Mouse (Mus musculus) MEL (cell line): ENCODE measurements around the gene Ifi205. TPM values are rescaled to one million over a fixed set of nuclear protein-coding genes. Genes with fewer than 3 reads are reported as not detected.
"Not testable (repeated sequence)": the region's sequence is repeated elsewhere in the genome, so short reads cannot be mapped to it uniquely, and the experiment has no call there.

Experiments used
- DNase-seq: peaks from one replicate; pipeline ENCODE4 v3.0.0; 2011; ENCODE audit warnings: low read depth, low spot score
- H3K27ac ChIP-seq: 2 replicates; pipeline ENCODE4 v1.5.1; 2012; ENCODE audit warnings: low read depth, mild to moderate bottlenecking, control low read depth, low read length, moderate library complexity; ENCODE audit not compliant: control insufficient read depth
- H3K27me3 ChIP-seq, 2 experiments: fragments of 150-350 bp in 1 of 2; sonication (generic) in 1 of 2; 2 replicates each; pipeline ENCODE4 v1.6.1; 2012; ENCODE audit warnings: low read length in 2 of 2, mild to moderate bottlenecking in 2 of 2, improper control_type of control experiment in 1 of 2, moderate library complexity in 1 of 2; ENCODE audit not compliant: insufficient read depth in 2 of 2, control insufficient read depth in 1 of 2
- H3K36me3 ChIP-seq, 2 experiments: 2 replicates each; pipeline ENCODE4 v1.6.1; 2012 to 2014; ENCODE audit warnings: low read length in 2 of 2, improper control_type of control experiment in 1 of 2, inconsistent platforms in 1 of 2, mild to moderate bottlenecking in 1 of 2; ENCODE audit not compliant: insufficient read depth in 2 of 2, control insufficient read depth in 1 of 2
- H3K4me1 ChIP-seq, 2 experiments: fragments of 150-350 bp in 1 of 2; sonication (generic) in 1 of 2; 2 replicates each; pipeline ENCODE4 v1.6.1; 2012; ENCODE audit warnings: low read length in 2 of 2, improper control_type of control experiment in 1 of 2, mild to moderate bottlenecking in 1 of 2; ENCODE audit not compliant: insufficient read depth in 2 of 2, control insufficient read depth in 1 of 2
- H3K4me3 ChIP-seq, 2 experiments: fragments of 150-350 bp in 1 of 2; sonication (generic) in 1 of 2; 2 replicates each; pipeline ENCODE4 v1.5.1; 2012; ENCODE audit warnings: low read depth in 2 of 2, low read length in 2 of 2, mild to moderate bottlenecking in 2 of 2, moderate library complexity in 2 of 2, control low read depth in 1 of 2, improper control_type of control experiment in 1 of 2; ENCODE audit not compliant: control insufficient read depth in 1 of 2, insufficient read depth in 1 of 2
- H3K79me2 ChIP-seq: 2 replicates; pipeline ENCODE4 v1.6.1; 2012; ENCODE audit warnings: mild to moderate bottlenecking, low read length, moderate library complexity; ENCODE audit not compliant: control insufficient read depth, poor library complexity, insufficient read depth
- H3K9ac ChIP-seq: 2 replicates; pipeline ENCODE4 v1.6.1; 2012; ENCODE audit warnings: low read depth, mild to moderate bottlenecking, control low read depth, low read length, moderate library complexity; ENCODE audit not compliant: control insufficient read depth, poor library complexity, severe bottlenecking
- H3K9me3 ChIP-seq: fragments of 150-350 bp; sonication (generic); replicated peaks from 2 replicates; pipeline ENCODE4 v1.6.1; 2012; ENCODE audit warnings: mild to moderate bottlenecking, low read length, improper control_type of control experiment, moderate library complexity; ENCODE audit not compliant: insufficient read depth
- CHD1 ChIP-seq: IDR thresholded peaks from 2 replicates; pipeline ENCODE4 v1.6.1; 2012; ENCODE audit warnings: low read depth, mild to moderate bottlenecking, inconsistent platforms, low read length, improper control_type of control experiment
- CTCF ChIP-seq, 3 experiments: IDR thresholded peaks in 2 of 3; conservative IDR thresholded peaks in 1 of 3; 2 replicates each; pipeline ENCODE4 v1.5.1; 2011 to 2012; ENCODE audit warnings: low read length in 3 of 3, low read depth in 2 of 3, mild to moderate bottlenecking in 2 of 3, improper control_type of control experiment in 1 of 3, inconsistent platforms in 1 of 3, mixed read lengths in 1 of 3, moderate library complexity in 1 of 3; ENCODE audit not compliant: control insufficient read depth in 1 of 3, insufficient read depth in 1 of 3, poor library complexity in 1 of 3, severe bottlenecking in 1 of 3
- HCFC1 ChIP-seq: IDR thresholded peaks from 2 replicates; pipeline ENCODE4 v1.6.1; 2012; ENCODE audit warnings: low read depth, mild to moderate bottlenecking, inconsistent platforms, low read length, improper control_type of control experiment, moderate library complexity
- MAX ChIP-seq: IDR thresholded peaks from 2 replicates; pipeline ENCODE4 v1.6.1; 2011; ENCODE audit warnings: low read length, improper control_type of control experiment
- MEF2A ChIP-seq: IDR thresholded peaks from 2 replicates; pipeline ENCODE4 v1.6.1; 2014; ENCODE audit warnings: low read depth, mild to moderate bottlenecking, inconsistent platforms, low read length, improper control_type of control experiment; ENCODE audit not compliant: poor library complexity, insufficient replicate concordance, severe bottlenecking; ENCODE audit errors: extremely low read depth
- NELFE ChIP-seq: IDR thresholded peaks from 2 replicates; pipeline ENCODE4 v1.6.1; 2011; ENCODE audit warnings: low read depth, low read length, improper control_type of control experiment
- RCOR1 ChIP-seq: IDR thresholded peaks from 2 replicates; pipeline ENCODE4 v1.6.1; 2012; ENCODE audit warnings: low read depth, mild to moderate bottlenecking, inconsistent platforms, low read length, improper control_type of control experiment
- SMC3 ChIP-seq: IDR thresholded peaks from 2 replicates; pipeline ENCODE4 v1.6.1; 2011; ENCODE audit warnings: low read depth, low read length, improper control_type of control experiment
- USF1 ChIP-seq: IDR thresholded peaks from 2 replicates; pipeline ENCODE4 v1.6.1; 2014; ENCODE audit warnings: low read depth, mild to moderate bottlenecking, inconsistent platforms, low read length, improper control_type of control experiment, moderate library complexity
- ZKSCAN1 ChIP-seq: IDR thresholded peaks from 2 replicates; pipeline ENCODE4 v1.6.1; 2012; ENCODE audit warnings: low read depth, mild to moderate bottlenecking, inconsistent platforms, low read length, improper control_type of control experiment, moderate library complexity
- polyA plus RNA-seq, 2 experiments: library from polyadenylated mRNA; stranded (reverse) in 1 of 2; unstranded in 1 of 2; fragments of >175 nt in 1 of 2; fragments of >200 nt in 1 of 2; gene quantifications; 2 replicates each; pipeline versions ENCODE4 v1.2.1 to v1.2.4; 2012; ENCODE audit warnings: low replicate concordance in 2 of 2, low read depth in 1 of 2; ENCODE audit not compliant: insufficient read length in 2 of 2, insufficient read depth in 1 of 2, missing spikeins in 1 of 2
- total RNA-seq: library from RNA; depleted of rRNA; stranded (reverse); fragments of 300-350 nt; gene quantifications from 2 replicates; pipeline ENCODE4 v1.2.3, GENCODE M21; 2012

Gene Ifi205
- total and polyA plus RNA-seq, 3 experiments: not detected

- Histone ChIP-seq H3K27me3 (no peaks in the 10 kb centered on the region), H3K9ac (no peak overlapping the region), H3K27ac (no peak overlapping the region)
Observed at GRCm38 (mm10) chr1:174035841-174036240, 4.2 kb upstream of the Ifi205 start.

GRCm38 (mm10) chr1:174007050-174007449, 24.6 kb downstream of the Ifi205 start:
- H3K4me3 ChIP-seq, H3K27me3 ChIP-seq, H3K36me3 ChIP-seq, H3K4me1 ChIP-seq, H3K9ac ChIP-seq, DNase-seq, H3K27ac ChIP-seq, H3K9me3 ChIP-seq, H3K79me2 ChIP-seq: not testable (repeated sequence)

More at GRCm38 (mm10) chr1:174035841-174036240, 4.2 kb upstream of the Ifi205 start:
- Histone ChIP-seq H3K4me1 (no peaks in the 10 kb centered on the region), H3K79me2 (no peaks in the 10 kb centered on the region), H3K9me3 (no peaks in the 10 kb centered on the region), H3K4me3 (no peak overlapping the region), H3K36me3 (no peaks in the 10 kb centered on the region)
- DNase-seq: no peak
- TF ChIP-seq CTCF (IDR thresholded peaks at IDR 0.05 in 2 of 3, conservative IDR thresholded peaks at IDR 0.05 in 1 of 3; ENCODE audit: control insufficient read depth in 1 of 3, insufficient read depth in 1 of 3, low read depth in 2 of 3, low read length in 3 of 3, poor library complexity in 1 of 3, severe bottlenecking in 1 of 3): no peak
- no peak for TF ChIP-seq ZKSCAN1
- TF ChIP-seq SMC3: no peak
- TF ChIP-seq HCFC1: no peak
- TF ChIP-seq RCOR1: no peak
- no peak for TF ChIP-seq CHD1
- no peak for TF ChIP-seq MAX
- no peak for TF ChIP-seq NELFE
- TF ChIP-seq USF1: no peak
- TF ChIP-seq MEF2A: no peak

GRCm38 (mm10) chr1:174004352-174005109, 27.1 kb downstream of the Ifi205 start:
- not testable (repeated sequence) for H3K9ac ChIP-seq, H3K79me2 ChIP-seq, H3K27ac ChIP-seq, H3K27me3 ChIP-seq, H3K4me3 ChIP-seq, H3K9me3 ChIP-seq, H3K36me3 ChIP-seq, DNase-seq, H3K4me1 ChIP-seq
